Mouse (Mus musculus): Measurements from ENCODE around the gene Atp6ap1l. TPM values are rescaled to one million over a fixed set of nuclear protein-coding genes. Genes with fewer than 3 reads are reported as not detected.

Gene Atp6ap1l
- polyA plus RNA-seq, 1 experiment from 2014 or later, result 0.32 TPM

Other genes starting within 250 kb of the Atp6ap1l start
- 232 and 253 TPM in 2 replicates for gene Rps23, start 17.6 kb upstream of the Atp6ap1l start, polyA plus RNA-seq (2015; fragmentation: Nextera tagmentation; extraction: Ambion mirVana)